ENCODE assay signal across 20 mouse cellular contexts in the genomic region with DNA sequence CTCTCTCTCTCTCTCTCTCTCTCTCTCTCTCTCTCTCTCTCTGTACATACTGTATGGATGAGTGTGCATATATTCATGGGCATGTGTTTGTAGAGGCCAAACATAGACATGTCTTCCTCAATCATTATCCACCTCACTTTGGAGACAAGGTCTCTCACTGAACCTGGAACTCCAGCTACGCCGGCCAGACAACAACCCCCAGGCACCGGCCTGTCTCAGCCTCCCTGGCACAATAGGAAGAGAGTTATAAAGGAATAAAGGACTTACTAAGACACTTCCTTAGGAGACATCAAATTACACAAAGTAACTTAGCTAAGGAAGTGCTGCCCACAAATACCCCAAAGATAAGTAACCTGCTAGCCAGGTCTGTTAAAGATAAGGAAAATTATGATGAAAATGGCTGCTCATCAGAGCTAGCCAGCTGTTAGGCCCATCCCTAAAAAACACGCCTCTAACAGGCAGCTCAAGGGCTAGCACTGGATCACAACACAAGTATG.
DNase-seq lines count a peak whose midpoint lies in the region; ATAC-seq and TF ChIP-seq lines count a peak whose summit lies in the region.
"Had no signal": no experiment of that assay in that cellular context is flagged by ENCODE, and none has a peak within 500 bp of the region (broad histone marks: within the 10 kb centered on the region; RNA-seq: fewer than 3 reads in every experiment).

No protein-coding gene starts in this region.

- TF ChIP-seq CTCF in liver, embryonic 14.5 days (IDR thresholded peaks at IDR 0.05; ENCODE audit: low read depth): peak; percentile 14; the same call in 1 of the 2 replicates
- no peak for TF ChIP-seq CTCF in forebrain, postnatal 0 days (IDR thresholded peaks at IDR 0.05; ENCODE audit: low read depth)

- peak overlapping the region; percentile 67 for H3K4me2 ChIP-seq in liver, embryonic 14.5 days (ENCODE audit: low read depth)
- H3K4me2 ChIP-seq in forebrain, postnatal 0 days (ENCODE audit: low read depth): no peak overlapping the region
- H3K4me2 ChIP-seq: embryonic facial prominence, embryonic 12.5 days; forebrain, embryonic 13.5 days; hindbrain, embryonic 12.5 days; limb, embryonic 15.5 days; midbrain, embryonic 12.5 days had no signal

- peak overlapping the region; percentile 98 for H3K27ac ChIP-seq in liver, embryonic 14.5 days
- H3K27ac ChIP-seq in forebrain, postnatal 0 days (ENCODE audit: low read depth, low read length): no peak overlapping the region
- H3K27ac ChIP-seq: embryonic facial prominence, embryonic 12.5 days; forebrain, embryonic 13.5 days; hindbrain, embryonic 12.5 days; kidney, postnatal 0 days; layer of hippocampus, adult 2 months; limb, embryonic 15.5 days; midbrain, embryonic 12.5 days had no signal

- TF ChIP-seq EP300 in liver, embryonic 14.5 days (IDR thresholded peaks at IDR 0.05; ENCODE audit: low read depth): peak; percentile 97

- DNase-seq in spleen, adult 12 weeks (ENCODE audit: low spot score): peak; percentile 50
- no peak for DNase-seq in spleen, postnatal 14 days (ENCODE audit: low spot score in 2 of 2)
- peak; percentile 77 to 84 (median 80) for DNase-seq in liver, embryonic 14.5 days (ENCODE audit: low read depth in 3 of 3, low spot score in 3 of 3)
- peak; percentile 52 to 73 for DNase-seq in spleen, postnatal 4 days (ENCODE audit: low spot score in 2 of 2)
- DNase-seq in frontal cortex, postnatal 10 days (ENCODE audit: low spot score in 2 of 2): no peak
- no peak for DNase-seq in forebrain, postnatal 0 days
- no peak for DNase-seq in testis, postnatal 14 days (ENCODE audit: low spot score)
- DNase-seq: adrenal gland, adult 8-10 months; cerebellum, postnatal 36 days; lung, postnatal 14 days; thymus, postnatal 14 days had no signal

- no peaks in the 10 kb centered on the region for H3K27me3 ChIP-seq in liver, embryonic 14.5 days (ENCODE audit: control insufficient read depth, insufficient read depth, low read length)
- no peaks in the 10 kb centered on the region for H3K27me3 ChIP-seq in forebrain, postnatal 0 days (ENCODE audit: insufficient read depth, low read length)
- H3K27me3 ChIP-seq: embryonic facial prominence, embryonic 12.5 days; forebrain, embryonic 13.5 days; hindbrain, embryonic 12.5 days; limb, embryonic 15.5 days; midbrain, embryonic 12.5 days had no signal

- H3K9ac ChIP-seq in liver, embryonic 14.5 days (replicated peaks): peak overlapping the region; percentile 70
- H3K9ac ChIP-seq in forebrain, postnatal 0 days: no peak overlapping the region
- H3K9ac ChIP-seq: embryonic facial prominence, embryonic 12.5 days; forebrain, embryonic 13.5 days; hindbrain, embryonic 12.5 days; limb, embryonic 15.5 days; midbrain, embryonic 12.5 days had no signal

- ATAC-seq in common myeloid progenitor, adult 5-6 weeks (replicated peaks; ENCODE audit: low read depth, poor library complexity, severe bottlenecking): peak; percentile 82
- ATAC-seq in liver, embryonic 14.5 days (ENCODE audit: insufficient read depth): peak; percentile 97
- ATAC-seq in forebrain, postnatal 0 days: no peak
- ATAC-seq: forebrain, embryonic 13.5 days had no signal

- 39% methylated on average over 4 of the region's 4 CpGs for WGBS in liver, embryonic 14.5 days (ENCODE audit: insufficient replicate concordance)
- WGBS in forebrain, postnatal 0 days: 94% methylated on average over 4 of the region's 4 CpGs

- peaks cover 44 to 46% of the 10 kb centered on the region in 2 experiments for H3K4me1 ChIP-seq in liver, embryonic 14.5 days (replicated peaks; ENCODE audit: control insufficient read depth in 2 of 2, insufficient read depth in 2 of 2, low read length in 1 of 2)
- H3K4me1 ChIP-seq in forebrain, postnatal 0 days (ENCODE audit: insufficient read depth): no peaks in the 10 kb centered on the region
- H3K4me1 ChIP-seq: embryonic facial prominence, embryonic 12.5 days; hindbrain, embryonic 12.5 days; limb, embryonic 15.5 days; midbrain, embryonic 12.5 days had no signal

- no peaks in the 10 kb centered on the region for H3K36me3 ChIP-seq in liver, embryonic 14.5 days (replicated peaks; ENCODE audit: control insufficient read depth, insufficient read depth, low read depth)
- H3K36me3 ChIP-seq in forebrain, postnatal 0 days (ENCODE audit: insufficient read depth): no peaks in the 10 kb centered on the region
- H3K36me3 ChIP-seq: embryonic facial prominence, embryonic 12.5 days; hindbrain, embryonic 12.5 days; limb, embryonic 15.5 days; midbrain, embryonic 12.5 days had no signal

- H3K9me3 ChIP-seq in liver, embryonic 14.5 days (ENCODE audit: control insufficient read depth, low read length): no peaks in the 10 kb centered on the region
- H3K9me3 ChIP-seq in forebrain, postnatal 0 days (ENCODE audit: low read length): no peaks in the 10 kb centered on the region
- H3K9me3 ChIP-seq: embryonic facial prominence, embryonic 12.5 days; forebrain, embryonic 13.5 days; hindbrain, embryonic 12.5 days; limb, embryonic 15.5 days; midbrain, embryonic 12.5 days had no signal

- peak overlapping the region in 1 of 2 experiments; percentile 10; a peak in 1 of 4 replicates for H3K4me3 ChIP-seq in liver, embryonic 14.5 days (ENCODE audit: insufficient read depth in 1 of 2, low read depth in 2 of 2, low read length in 2 of 2)
- H3K4me3 ChIP-seq in forebrain, postnatal 0 days (ENCODE audit: low read depth, low read length): no peak overlapping the region
- H3K4me3 ChIP-seq: embryonic facial prominence, embryonic 12.5 days; forebrain, embryonic 13.5 days; hindbrain, embryonic 12.5 days; layer of hippocampus, adult 2 months; limb, embryonic 15.5 days; midbrain, embryonic 12.5 days; myocyte had no signal

Comparison
In these comparisons a context has a peak if more than half of its experiments do, and no peak if none do; other contexts are left out.
1. DNase-seq: peak in spleen, adult 12 weeks (single experiment), liver, embryonic 14.5 days (3 of 3) and spleen, postnatal 4 days (2 of 2); none in spleen, postnatal 14 days (0 of 2), frontal cortex, postnatal 10 days (0 of 2), forebrain, postnatal 0 days (single experiment) and testis, postnatal 14 days (single experiment).